ENCODE assay signal across 20 mouse cellular contexts in the genomic region with DNA sequence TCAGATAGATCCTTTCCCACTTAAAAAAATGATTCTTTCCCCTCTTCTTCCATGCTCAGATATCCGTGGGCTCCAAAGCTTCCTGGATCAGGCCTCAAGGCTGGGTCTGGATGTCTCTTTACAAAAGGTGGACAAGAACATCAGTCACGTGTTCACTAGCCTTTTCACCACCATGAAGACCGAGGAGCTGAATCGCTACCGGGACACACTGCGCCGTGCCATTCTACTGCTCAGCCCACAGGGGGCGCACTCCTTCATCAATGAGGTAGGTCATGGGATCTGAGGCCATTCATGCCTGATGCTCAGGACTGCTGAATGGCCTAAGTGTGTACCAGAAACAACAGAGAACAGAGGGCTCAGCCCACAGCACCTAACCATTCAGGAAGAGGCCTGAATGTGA.
DNase-seq lines count a peak whose midpoint lies in the region; ATAC-seq and TF ChIP-seq lines count a peak whose summit lies in the region.
"Had no signal": no experiment of that assay in that cellular context is flagged by ENCODE, and none has a peak within 500 bp of the region (broad histone marks: within the 10 kb centered on the region; RNA-seq: fewer than 3 reads in every experiment).

No protein-coding gene starts in this region.

- no peak overlapping the region for H3K27ac ChIP-seq in left cerebral cortex, adult 2 months
- H3K27ac ChIP-seq: embryonic facial prominence, embryonic 13.5 days; heart, embryonic 13.5 days; kidney, embryonic 15.5 days; limb, embryonic 12.5 days; lung, embryonic 15.5 days; macrophage; midbrain, embryonic 15.5 days had no signal

- no peaks in the 10 kb centered on the region for H3K4me1 ChIP-seq in G1E (ENCODE audit: insufficient read depth, low read depth, low read length)
- H3K4me1 ChIP-seq: embryonic facial prominence, embryonic 13.5 days; heart, embryonic 13.5 days; kidney, embryonic 15.5 days; limb, embryonic 12.5 days; lung, embryonic 15.5 days; midbrain, embryonic 15.5 days had no signal

- intact Hi-C loops in gastrocnemius, postnatal 36 days (cut with DNase I) = no loop called here
- intact Hi-C loops in left cerebral cortex, adult 2 months (cut with DNase I) = no loop called here
- intact Hi-C loops in left cerebral cortex, postnatal 14 days (cut with DNase I) = no loop called here

- H3K9me3 ChIP-seq in G1E (replicated peaks) = no peaks in the 10 kb centered on the region
- H3K9me3 ChIP-seq: embryonic facial prominence, embryonic 13.5 days; kidney, embryonic 15.5 days; limb, embryonic 12.5 days; lung, embryonic 15.5 days; midbrain, embryonic 15.5 days had no signal

- TF ChIP-seq CTCF in left cerebral cortex, adult 2 months (IDR thresholded peaks at IDR 0.05) = peak; percentile 17; the same call in 1 of the 2 replicates
- TF ChIP-seq CTCF in G1E (IDR thresholded peaks at IDR 0.05; ENCODE audit: low read depth, low read length) = peak; percentile 43; the same call in 1 of the 2 replicates

- DNase-seq in gastrocnemius, postnatal 25 days = peak; percentile 1
- no peak for DNase-seq in gastrocnemius, postnatal 36 days
- DNase-seq in left cerebral cortex, adult 2 months (ENCODE audit: extremely low spot score in 1 of 2, low spot score in 2 of 2) = no peak
- DNase-seq in left cerebral cortex, postnatal 14 days (ENCODE audit: low spot score in 2 of 2) = no peak
- peak; percentile 3 for DNase-seq in A20 (ENCODE audit: low read depth, low spot score)
- DNase-seq in G1E (ENCODE audit: low spot score) = no peak
- no peak for DNase-seq in frontal cortex, postnatal 14 days (ENCODE audit: low spot score in 2 of 2)
- DNase-seq in kidney, adult 11 months = no peak
- DNase-seq: adrenal gland, postnatal 10 days; cerebellum, adult 18-20 months; gastrocnemius, postnatal 14 days; heart, postnatal 36 days; right cerebral cortex, adult 18-20 months had no signal

- H3K36me3 ChIP-seq in G1E (replicated peaks) = no peaks in the 10 kb centered on the region
- H3K36me3 ChIP-seq: embryonic facial prominence, embryonic 13.5 days; heart, embryonic 13.5 days; kidney, embryonic 15.5 days; limb, embryonic 12.5 days; lung, embryonic 15.5 days; midbrain, embryonic 15.5 days had no signal

- no peak overlapping the region for H3K4me3 ChIP-seq in left cerebral cortex, adult 2 months
- no peak overlapping the region for H3K4me3 ChIP-seq in G1E (ENCODE audit: low read depth, low read length)
- H3K4me3 ChIP-seq: embryonic facial prominence, embryonic 13.5 days; heart, embryonic 13.5 days; kidney, embryonic 15.5 days; limb, embryonic 12.5 days; lung, embryonic 15.5 days; midbrain, embryonic 15.5 days had no signal

- no peaks in the 10 kb centered on the region for H3K27me3 ChIP-seq in G1E (ENCODE audit: insufficient read depth, low read length)
- H3K27me3 ChIP-seq: embryonic facial prominence, embryonic 13.5 days; heart, embryonic 13.5 days; kidney, embryonic 15.5 days; limb, embryonic 12.5 days; lung, embryonic 15.5 days; midbrain, embryonic 15.5 days had no signal

- ATAC-seq in G1E (ENCODE audit: extremely low read depth, insufficient number of reproducible peaks, low FRiP score, poor library complexity, severe bottlenecking) = no peak

Comparison
In these comparisons a context has a peak if more than half of its experiments do, and no peak if none do; other contexts are left out.
1. DNase-seq: peak in gastrocnemius, postnatal 25 days (single experiment) and A20 (single experiment); none in gastrocnemius, postnatal 36 days (0 of 2), left cerebral cortex, adult 2 months (0 of 2), left cerebral cortex, postnatal 14 days (0 of 2), G1E (single experiment), frontal cortex, postnatal 14 days (0 of 2) and kidney, adult 11 months (single experiment).